Mouse (Mus musculus): ENCODE measurements at regions not wholly inside any gene's neighbourhood (a gene's known extent, or its start where the extent isn't known, plus 50 kb on each side); places are given as distances from the start of the nearest gene placed in this dataset.

DNA sequence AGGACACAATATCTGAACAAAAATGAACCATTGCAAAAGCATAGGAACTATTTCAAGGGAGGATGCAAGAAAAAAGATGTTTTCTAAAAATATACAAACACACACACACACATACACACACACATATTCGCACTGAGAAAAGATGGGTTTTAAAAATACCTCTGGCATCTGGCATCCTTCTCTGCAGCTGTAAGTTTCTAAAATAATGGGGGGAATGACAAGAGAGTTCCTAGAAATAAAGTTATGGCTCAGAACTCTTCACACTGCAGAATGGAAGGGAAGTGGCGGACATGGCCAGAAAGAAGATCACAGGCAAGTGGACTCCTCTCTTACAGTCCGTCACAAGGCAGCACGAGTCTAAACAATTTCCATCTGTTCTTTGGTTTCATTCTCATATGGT is 66.5 kb upstream of the Lrig3 start:
- TF ChIP-seq POLR2A (IDR thresholded peaks at IDR 0.05; ENCODE audit: extremely low read depth, insufficient read depth, low read length): no peak
- no peak for TF ChIP-seq CTCF (IDR thresholded peaks at IDR 0.05; ENCODE audit: extremely low read depth, insufficient read depth, low read length)

Data from cortical plate, adult 2 months (tissue).